Mouse (Mus musculus) kidney, embryonic 14.5 days (tissue): ENCODE results near the gene Ccdc151. TPM values are rescaled to one million over a fixed set of nuclear protein-coding genes. Genes with fewer than 3 reads are reported as not detected.

Source experiments
- ATAC-seq: fragments of 200-750 bp; cut with Nextera tagmentation; 2 replicates; pipeline ENCODE4 v1.8.0; 2017; ENCODE audit warnings: moderate number of reproducible peaks, mild to moderate bottlenecking, moderate TSS enrichment, moderate library complexity; ENCODE audit not compliant: low FRiP score, low TSS enrichment
- H3K27ac ChIP-seq: fragments of 300-500 bp; sonication (generic); 2 replicates; pipeline ENCODE4 v1.5.1; 2014; ENCODE audit warnings: low read depth, mild to moderate bottlenecking, low read length, moderate library complexity, mixed read lengths
- H3K27me3 ChIP-seq: fragments of 300-500 bp; sonication (generic); 2 replicates; pipeline ENCODE4 v1.6.1; 2014; ENCODE audit warnings: mild to moderate bottlenecking, low read length; ENCODE audit not compliant: control insufficient read depth, insufficient read depth
- H3K36me3 ChIP-seq: fragments of 300-500 bp; sonication (generic); 2 replicates; pipeline ENCODE4 v1.6.1; 2014; ENCODE audit warnings: low read length, mixed read lengths; ENCODE audit not compliant: control insufficient read depth, insufficient read depth
- H3K4me1 ChIP-seq: fragments of 300-500 bp; sonication (generic); 2 replicates; pipeline ENCODE4 v1.6.1; 2014; ENCODE audit warnings: low read length, mixed read lengths; ENCODE audit not compliant: control insufficient read depth, insufficient read depth
- H3K4me2 ChIP-seq: fragments of 300-500 bp; sonication (generic); replicated peaks from 2 replicates; pipeline ENCODE4 v1.6.1; 2014; ENCODE audit warnings: low read depth, mild to moderate bottlenecking, low read length
- H3K4me3 ChIP-seq: fragments of 300-500 bp; sonication (generic); 2 replicates; pipeline ENCODE4 v1.5.1; 2014; ENCODE audit warnings: mild to moderate bottlenecking, low read length
- H3K9ac ChIP-seq: fragments of 300-500 bp; sonication (generic); 2 replicates; pipeline ENCODE4 v1.6.1; 2014; ENCODE audit warnings: low read depth, mild to moderate bottlenecking, low read length, moderate library complexity
- H3K9me3 ChIP-seq: fragments of 300-500 bp; sonication (generic); 2 replicates; pipeline ENCODE4 v1.6.1; 2016; ENCODE audit warnings: low read length; ENCODE audit not compliant: control insufficient read depth
- WGBS: fragments of 180-500 bp; shearing (Covaris S2); extraction: QIAGEN DNeasy Blood & Tissue Kit; methylation state at CpG from one replicate; pipeline ENCODE4 v1.1.7; 2014; 5-methylcytosine and 5-hydroxymethylcytosine counted together
- polyA plus RNA-seq: library from polyadenylated mRNA; unstranded; fragments of >200 nt; fragmentation: Nextera tagmentation; extraction: Ambion mirVana; gene quantifications from 2 replicates; pipeline ENCODE4 v1.2.1, GENCODE M21; 2014

Ccdc151 gene
- polyA plus RNA-seq, 1 experiment from 2014 or later, result 2.3 TPM

GRCm38 (mm10) chr9:21943638-21944037 is 58.8 kb downstream of the Ccdc151 start:
- H3K36me3 ChIP-seq, result no peaks in the 10 kb centered on the region
- H3K4me1 ChIP-seq, result no peaks in the 10 kb centered on the region; the same call in 1 of the 2 replicates
- H3K27me3 ChIP-seq, result peaks cover 5% of the 10 kb centered on the region; the same call in 1 of the 2 replicates
- WGBS, result 49% methylated on average over 12 of the region's 12 CpGs
- H3K4me3 ChIP-seq, result no peak overlapping the region
- H3K4me2 ChIP-seq, result no peak overlapping the region
- no peak for ATAC-seq
- no peak overlapping the region for H3K9ac ChIP-seq
- no peaks in the 10 kb centered on the region for H3K9me3 ChIP-seq
- no peak overlapping the region for H3K27ac ChIP-seq

DNA sequence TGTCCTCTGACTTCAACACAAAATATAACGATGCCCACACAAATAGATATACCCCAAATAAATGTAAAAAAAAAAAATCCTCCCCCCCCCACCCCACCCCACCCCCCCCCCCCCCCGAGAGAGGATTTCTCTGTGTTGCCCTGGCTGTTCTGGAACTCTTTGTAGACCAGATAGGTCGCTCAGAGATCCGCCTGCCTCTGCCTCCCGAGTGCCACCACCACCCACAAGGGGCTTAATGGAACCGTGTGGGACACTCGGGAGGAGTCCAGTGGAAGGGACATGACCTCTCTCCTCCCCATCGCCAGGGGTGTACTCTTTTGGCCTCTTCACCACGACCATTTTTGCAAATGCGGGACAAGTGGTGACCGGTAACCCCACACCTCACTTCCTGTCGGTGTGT is 59.4 kb downstream of the Ccdc151 start:
- no peaks in the 10 kb centered on the region; the same call in 1 of the 2 replicates for H3K4me1 ChIP-seq
- 75% methylated on average over 12 of the region's 12 CpGs for WGBS
- H3K27ac ChIP-seq, result no peak overlapping the region

More for the DNA sequence above, 59.4 kb downstream of the Ccdc151 start:
- no peak for ATAC-seq
- Histone ChIP-seq H3K9ac (no peak overlapping the region), H3K36me3 (no peaks in the 10 kb centered on the region), H3K9me3 (no peaks in the 10 kb centered on the region), H3K4me2 (no peak overlapping the region), H3K4me3 (no peak overlapping the region), H3K27me3 (peaks cover 5% of the 10 kb centered on the region; the same call in 1 of the 2 replicates)

Other genes with a start within 250 kb of the Ccdc151 start
- 139 and 150 TPM in 2 replicates for gene Spc24, start 242.3 kb downstream of the Ccdc151 start, polyA plus RNA-seq
- gene Kank2, start 203.9 kb downstream of the Ccdc151 start, polyA plus RNA-seq, result 9.4 and 14.3 TPM in 2 replicates
- gene Angptl8, start 167.1 kb downstream of the Ccdc151 start, polyA plus RNA-seq, result 2.6 and 3.4 TPM in 2 replicates
- 31.9 and 39.7 TPM in 2 replicates for gene Dock6, start 150.0 kb downstream of the Ccdc151 start, polyA plus RNA-seq
- 4.6 and 8.3 TPM in 2 replicates for gene Rab3d, start 84.4 kb downstream of the Ccdc151 start, polyA plus RNA-seq
- gene Ccdc159, start 75.2 kb downstream of the Ccdc151 start, polyA plus RNA-seq, result 3.4 and 4.0 TPM in 2 replicates
- gene Tmem205, start 75.1 kb downstream of the Ccdc151 start, polyA plus RNA-seq, result 54.0 and 67.5 TPM in 2 replicates
- 7.0 and 9.2 TPM in 2 replicates for gene Plppr2, start 65.6 kb downstream of the Ccdc151 start, polyA plus RNA-seq
- gene Swsap1, start 46.9 kb downstream of the Ccdc151 start, polyA plus RNA-seq, result 11.4 and 12.8 TPM in 2 replicates
- 10.5 and 11.4 TPM in 2 replicates for gene Epor, start 39.1 kb downstream of the Ccdc151 start, polyA plus RNA-seq
- 13.7 and 20.8 TPM in 2 replicates for gene Rgl3, start 13.2 kb downstream of the Ccdc151 start, polyA plus RNA-seq
- 104 and 118 TPM in 2 replicates for gene Prkcsh, start 172 bp upstream of the Ccdc151 start, polyA plus RNA-seq
- 0.12 and 0.20 TPM in 2 replicates for gene Elavl3, start 49.4 kb upstream of the Ccdc151 start, polyA plus RNA-seq
- gene Gm49318, start 68.6 kb upstream of the Ccdc151 start, polyA plus RNA-seq, result not detected in 2 replicates
- 9.9 and 11.0 TPM in 2 replicates for gene Zfp653, start 68.7 kb upstream of the Ccdc151 start, polyA plus RNA-seq
- 29.9 and 41.5 TPM in 2 replicates for gene Ecsit, start 82.8 kb upstream of the Ccdc151 start, polyA plus RNA-seq
- gene Cnn1, start 96.6 kb upstream of the Ccdc151 start, polyA plus RNA-seq, result 4.7 and 5.1 TPM in 2 replicates
- gene Elof1, start 114.5 kb upstream of the Ccdc151 start, polyA plus RNA-seq, result 216 and 237 TPM in 2 replicates
- 3.3 TPM in 2 replicates for gene Acp5, start 133.1 kb upstream of the Ccdc151 start, polyA plus RNA-seq
- 68.6 and 82.9 TPM in 2 replicates for gene Pigyl, start 154.2 kb upstream of the Ccdc151 start, polyA plus RNA-seq
- gene Zfp872, start 185.5 kb upstream of the Ccdc151 start, polyA plus RNA-seq, result 0.13 and 0.32 TPM in 2 replicates
- 19.8 and 24.6 TPM in 2 replicates for gene Zfp809, start 223.1 kb upstream of the Ccdc151 start, polyA plus RNA-seq